Mouse (Mus musculus): Measurements from ENCODE around the gene Ola1. TPM values are rescaled to one million over a fixed set of nuclear protein-coding genes. Genes with fewer than 3 reads are reported as not detected.
A peak's percentile ranks its signal among the peaks of the same experiment; 100 is the strongest.

The Ola1 gene
- polyA plus RNA-seq, 1 experiment from 2014 or later = 81.5 TPM

DNA sequence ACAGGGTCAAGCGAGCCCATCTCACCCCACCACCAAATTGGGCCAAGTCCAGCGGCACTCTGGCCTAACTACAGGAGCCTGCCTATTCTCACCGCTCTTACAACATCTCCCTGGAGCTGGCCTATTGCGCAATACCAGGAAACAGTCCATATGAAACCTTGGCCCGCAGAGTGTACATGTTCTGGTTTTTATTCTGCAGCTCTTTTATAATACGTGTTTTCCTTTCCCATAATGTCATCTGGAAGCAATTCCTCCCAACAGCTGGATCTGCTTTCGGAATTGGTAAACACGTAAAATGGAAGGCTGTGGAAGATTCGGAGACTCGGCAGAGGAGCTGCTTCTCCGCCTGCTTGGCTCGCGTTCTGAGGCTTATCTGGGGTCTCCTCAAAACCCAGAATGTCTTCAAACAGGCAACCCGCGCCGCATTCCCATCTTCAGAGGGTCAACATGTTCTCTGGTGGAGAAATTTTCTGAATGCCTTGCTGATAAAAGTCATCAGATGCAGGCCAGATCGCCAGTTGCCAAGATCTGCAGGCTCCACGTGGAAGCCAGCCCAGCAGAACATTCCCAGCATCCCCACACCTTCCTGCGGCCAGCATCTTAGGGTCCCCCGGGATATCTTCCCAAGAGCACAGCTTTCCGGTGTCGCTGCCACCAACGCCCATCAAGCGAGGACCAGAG is 171.5 kb downstream of the Ola1 start:
- H3K4me2 ChIP-seq (ENCODE audit: low read depth, low read length) = peak overlapping the region; percentile 28
- WGBS = 50% methylated on average over 24 of the region's 24 CpGs
- peaks cover 12% of the 10 kb centered on the region; the same call in 1 of the 2 replicates for H3K4me1 ChIP-seq (ENCODE audit: control insufficient read depth, insufficient read depth, low read length)
- ATAC-seq = peak; percentile 96
- peak overlapping the region; percentile 89 for H3K27ac ChIP-seq (ENCODE audit: low read length)
- 0 out of 2 replicates have a peak overlapping the region, but pooled peaks have one; percentile 5 for H3K4me3 ChIP-seq (ENCODE audit: low read length)
- H3K9me3 ChIP-seq (ENCODE audit: control insufficient read depth, low read length) = no peaks in the 10 kb centered on the region
- no peaks in the 10 kb centered on the region for H3K36me3 ChIP-seq (ENCODE audit: control insufficient read depth, insufficient read depth, low read length)
- H3K27me3 ChIP-seq (replicated peaks; ENCODE audit: control insufficient read depth, insufficient read depth, low read length) = no peaks in the 10 kb centered on the region
- H3K9ac ChIP-seq (ENCODE audit: low read depth, low read length) = peak overlapping the region; percentile 21; the same call in 1 of the 2 replicates

DNA sequence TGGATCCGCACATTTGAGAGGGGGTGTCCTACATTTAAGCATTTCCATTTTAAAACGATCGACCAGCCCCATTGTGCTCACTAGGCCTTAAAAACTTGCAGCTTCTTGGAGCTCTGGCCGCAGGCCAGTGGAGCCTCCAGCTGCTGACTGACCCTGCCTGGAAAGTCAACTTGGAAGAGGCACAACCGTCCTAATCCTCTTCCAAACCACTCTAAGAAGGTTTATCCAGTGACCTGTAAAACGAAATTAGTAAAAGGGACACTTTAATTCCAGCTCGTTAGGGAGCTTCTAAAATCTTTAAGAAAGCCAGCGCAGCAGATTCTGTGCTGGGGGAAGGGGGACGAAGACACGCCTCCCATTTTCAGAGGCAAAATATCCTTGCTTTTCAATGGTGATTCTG is 172.1 kb downstream of the Ola1 start:
- 56% methylated on average over 10 of the region's 10 CpGs for WGBS
- ATAC-seq = peak; percentile 27; the same call in 1 of the 2 replicates
- Histone ChIP-seq H3K4me3 (ENCODE audit: low read length) (no peak overlapping the region), H3K27me3 (replicated peaks; ENCODE audit: control insufficient read depth, insufficient read depth, low read length) (no peaks in the 10 kb centered on the region), H3K4me2 (ENCODE audit: low read depth, low read length) (0 out of 2 replicates have a peak overlapping the region, but pooled peaks have one; percentile 28), H3K9ac (ENCODE audit: low read depth, low read length) (no peak overlapping the region; the same call in 1 of the 2 replicates), H3K36me3 (ENCODE audit: control insufficient read depth, insufficient read depth, low read length) (no peaks in the 10 kb centered on the region), H3K9me3 (ENCODE audit: control insufficient read depth, low read length) (no peaks in the 10 kb centered on the region), H3K4me1 (ENCODE audit: control insufficient read depth, insufficient read depth, low read length) (peaks cover 12% of the 10 kb centered on the region; the same call in 1 of the 2 replicates), H3K27ac (ENCODE audit: low read length) (peak overlapping the region; percentile 89)

DNA sequence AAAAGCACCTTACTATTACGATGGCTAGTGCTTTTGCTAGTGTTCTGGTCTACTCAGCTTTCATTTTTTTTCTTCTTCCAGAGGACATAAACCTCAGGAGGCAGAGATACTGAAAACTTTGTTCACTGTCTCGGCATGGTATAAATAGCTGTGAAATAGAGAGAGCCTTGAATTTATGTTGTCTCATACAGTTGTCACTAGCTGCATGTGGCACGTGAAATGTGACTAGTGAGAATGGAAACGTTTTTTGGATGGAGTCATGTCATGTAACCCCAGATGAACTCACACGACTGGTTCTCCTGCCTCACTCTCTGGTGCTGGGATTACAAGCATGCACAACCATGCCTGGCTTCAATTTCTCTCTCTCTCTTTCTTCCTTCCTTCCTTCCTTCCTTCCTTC is 173.2 kb downstream of the Ola1 start:
- Histone ChIP-seq H3K27me3 (replicated peaks; ENCODE audit: control insufficient read depth, insufficient read depth, low read length) (no peaks in the 10 kb centered on the region), H3K36me3 (ENCODE audit: control insufficient read depth, insufficient read depth, low read length) (no peaks in the 10 kb centered on the region), H3K4me2 (ENCODE audit: low read depth, low read length) (no peak overlapping the region), H3K27ac (ENCODE audit: low read length) (no peak overlapping the region), H3K9me3 (ENCODE audit: control insufficient read depth, low read length) (no peaks in the 10 kb centered on the region), H3K4me1 (ENCODE audit: control insufficient read depth, insufficient read depth, low read length) (peaks cover 12% of the 10 kb centered on the region; the same call in 1 of the 2 replicates), H3K9ac (ENCODE audit: low read depth, low read length) (no peak overlapping the region), H3K4me3 (ENCODE audit: low read length) (no peak overlapping the region)
- ATAC-seq = no peak
- WGBS = 81% methylated on average over 5 of the region's 5 CpGs

Other genes with a start within 250 kb of the Ola1 start
- 33.3 and 35.0 TPM in 2 replicates for gene Sp3, start 238.5 kb downstream of the Ola1 start, polyA plus RNA-seq (2015; fragmentation: Nextera tagmentation; extraction: Ambion mirVana)
- not detected in 2 replicates for gene Gm11084, start 232.2 kb downstream of the Ola1 start, polyA plus RNA-seq (2015; fragmentation: Nextera tagmentation; extraction: Ambion mirVana)
- gene Sp9, start 53.0 kb upstream of the Ola1 start, polyA plus RNA-seq (2015; fragmentation: Nextera tagmentation; extraction: Ambion mirVana) = not detected in 2 replicates
- 16.6 and 16.9 TPM in 2 replicates for gene Scrn3, start 93.7 kb upstream of the Ola1 start, polyA plus RNA-seq (2015; fragmentation: Nextera tagmentation; extraction: Ambion mirVana)
- 14.7 and 14.9 TPM in 2 replicates for gene Cir1, start 93.8 kb upstream of the Ola1 start, polyA plus RNA-seq (2015; fragmentation: Nextera tagmentation; extraction: Ambion mirVana)
- gene Gpr155, start 167.6 kb upstream of the Ola1 start, polyA plus RNA-seq (2015; fragmentation: Nextera tagmentation; extraction: Ambion mirVana) = 15.1 and 17.5 TPM in 2 replicates